Mouse (Mus musculus) layer of hippocampus, adult 9-10 months (tissue): ENCODE data around the gene Sh3d21.

ENCODE experiments used
- DNase-seq: peaks from one replicate; pipeline ENCODE4 v3.0.0; 2022; ENCODE audit warnings: low spot score

Gene Sh3d21

DNA sequence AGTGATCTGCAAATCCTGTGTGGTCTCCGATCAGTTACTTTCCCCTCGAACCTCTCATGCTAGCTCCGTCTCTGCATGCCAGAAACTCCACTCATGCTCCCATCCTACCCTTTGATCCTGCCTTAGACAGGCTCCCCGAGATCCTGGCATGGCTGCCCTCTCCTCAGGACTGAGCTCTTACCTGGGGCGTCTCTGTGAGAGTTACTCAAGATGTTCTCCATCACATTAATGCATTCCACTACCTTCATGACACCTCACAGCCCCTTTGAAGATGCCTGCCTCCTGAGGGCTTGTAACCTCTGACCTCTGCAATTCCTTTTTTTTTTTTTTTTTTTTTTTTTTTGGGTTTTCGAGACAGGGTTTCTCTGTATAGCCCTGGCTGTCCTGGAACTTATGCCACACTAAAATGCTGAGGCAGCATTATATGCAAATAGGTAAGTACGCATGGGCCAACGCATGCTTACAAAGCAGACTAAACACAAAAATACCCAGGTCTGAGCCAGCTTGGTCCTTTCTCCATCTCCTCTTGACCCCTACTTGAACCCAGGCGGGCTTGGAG, 16.2 kb downstream of the Sh3d21 start:
- no peak for DNase-seq

DNA sequence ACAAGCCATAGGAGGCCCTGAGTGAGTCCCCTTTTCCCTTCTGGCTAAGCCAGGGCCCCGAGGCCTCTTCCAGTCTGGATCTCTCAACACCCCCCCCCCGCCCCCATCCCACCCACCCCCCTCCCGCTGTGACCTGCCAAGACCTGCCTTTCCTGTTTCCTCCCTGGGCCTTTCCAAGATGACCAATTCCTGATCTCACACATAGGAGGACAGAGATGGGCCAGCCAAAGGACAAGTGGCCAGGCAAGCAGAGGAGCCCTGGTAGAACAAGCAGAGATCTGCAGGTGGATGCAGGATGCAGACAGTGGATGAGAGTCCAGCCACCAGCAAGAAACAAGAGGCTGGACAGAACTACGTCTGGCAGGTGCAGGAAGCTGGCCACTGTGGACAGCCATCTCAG, 17.9 kb downstream of the Sh3d21 start:
- no peak for DNase-seq

DNA sequence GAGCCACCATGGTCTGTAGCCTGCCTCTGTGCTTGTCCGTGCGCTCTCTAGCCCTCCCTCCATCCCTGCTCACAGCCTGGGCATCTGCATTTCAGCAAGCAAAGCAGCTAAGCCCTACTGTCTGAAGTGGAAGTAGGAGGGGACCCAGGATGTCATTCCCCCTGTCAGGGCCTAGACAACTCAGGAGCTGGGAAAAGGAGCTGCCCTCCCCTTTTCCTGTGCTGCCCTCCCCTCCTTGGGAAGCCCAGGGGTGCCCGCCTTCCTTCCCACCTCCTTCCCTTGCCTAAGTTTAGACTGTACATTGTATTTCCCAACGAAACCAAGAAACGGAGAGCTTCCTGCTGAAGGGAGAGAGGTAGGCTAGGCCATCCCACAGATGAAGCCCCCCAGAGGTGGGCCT, 22.3 kb downstream of the Sh3d21 start:
- no peak for DNase-seq

DNA sequence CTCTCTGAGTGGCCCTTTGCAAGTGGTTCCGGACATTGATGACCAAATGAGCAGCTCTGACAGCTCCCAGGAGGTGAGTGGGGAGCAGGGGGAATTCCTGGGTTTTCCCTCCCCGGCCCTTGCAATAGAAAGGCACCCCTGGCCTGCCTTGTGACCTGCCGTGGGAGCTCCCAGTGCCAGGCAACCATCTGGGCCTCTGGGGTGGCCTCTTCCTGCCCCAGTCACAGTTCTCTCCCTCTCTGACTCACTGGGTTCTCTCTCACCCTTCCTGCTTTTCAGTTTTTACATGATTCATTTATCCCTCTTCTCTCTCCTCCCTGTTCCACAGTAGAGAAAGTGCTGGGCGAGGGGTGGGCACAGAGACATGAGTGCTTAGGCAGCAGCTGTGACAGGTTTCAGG, 25.5 kb downstream of the Sh3d21 start:
- no peak for DNase-seq

DNA sequence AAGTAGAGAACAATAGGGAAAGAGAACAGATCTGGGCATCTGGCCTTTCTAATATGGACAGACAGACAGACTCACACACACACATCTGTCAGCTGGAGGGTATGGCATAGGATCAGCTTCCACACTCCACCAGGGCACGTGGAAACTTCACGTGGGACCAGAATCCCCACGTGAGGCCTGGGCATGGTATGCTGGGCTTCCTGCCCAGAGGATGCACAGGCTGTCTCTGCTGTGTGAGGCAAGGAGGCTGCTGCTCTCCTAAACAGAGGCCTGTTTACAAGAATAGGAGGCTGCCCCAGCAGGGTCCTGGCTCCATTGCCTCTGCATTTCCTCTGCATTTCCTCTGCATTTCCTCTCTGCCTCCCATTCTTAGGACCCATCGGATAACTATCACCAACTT, 28.7 kb downstream of the Sh3d21 start:
- no peak for DNase-seq

DNA sequence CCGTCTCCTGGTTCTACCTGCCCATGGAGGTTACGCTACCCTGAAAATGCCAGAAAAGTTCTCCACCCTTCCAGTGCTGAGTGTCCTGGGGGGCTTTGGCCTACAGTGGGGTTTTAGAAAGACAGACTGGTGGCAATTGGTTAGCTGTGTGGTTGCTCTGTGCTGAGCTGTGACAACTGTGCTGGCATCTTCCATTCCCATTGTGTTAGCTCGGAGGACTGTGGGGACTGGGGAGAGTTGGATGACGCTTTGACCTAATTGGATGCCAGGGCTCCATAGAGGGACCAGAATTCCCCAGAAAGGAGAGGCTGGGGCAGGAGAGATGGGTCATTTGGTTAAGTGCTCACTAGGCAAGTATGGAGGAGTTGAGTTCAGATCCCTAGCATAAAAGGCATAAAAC, 29.1 kb downstream of the Sh3d21 start:
- DNase-seq, result no peak

DNA sequence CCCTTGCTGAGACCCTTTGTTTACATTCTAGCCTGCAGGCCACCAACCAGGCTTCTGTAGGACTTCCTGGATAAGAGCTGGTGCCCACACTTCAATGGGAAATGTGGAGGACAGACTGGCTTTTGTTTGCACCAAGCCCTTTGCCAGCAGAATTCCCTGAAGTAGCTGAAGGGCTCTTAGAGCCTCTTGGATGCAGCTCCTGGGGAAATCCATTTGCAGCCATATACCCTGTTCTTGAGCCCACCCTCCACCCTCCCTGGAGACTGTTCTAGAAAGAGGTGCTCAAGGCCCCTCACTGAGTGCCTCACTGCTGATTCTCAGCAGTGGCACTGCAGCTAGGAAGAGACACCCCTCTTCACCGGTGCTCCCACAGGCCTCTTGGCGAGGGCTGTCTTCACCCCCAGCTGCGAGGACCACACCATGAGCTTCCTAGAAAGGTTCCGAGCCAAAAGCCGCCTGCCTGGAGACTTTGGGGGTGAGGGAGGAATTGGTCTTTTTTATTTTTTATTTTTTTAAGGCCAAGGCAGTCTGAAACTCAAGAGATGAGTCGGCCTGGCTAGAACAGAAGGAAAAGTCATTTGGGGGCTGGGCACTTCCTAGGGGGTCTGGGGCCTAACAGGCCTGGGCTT, 30.5 kb downstream of the Sh3d21 start:
- no peak for DNase-seq

DNA sequence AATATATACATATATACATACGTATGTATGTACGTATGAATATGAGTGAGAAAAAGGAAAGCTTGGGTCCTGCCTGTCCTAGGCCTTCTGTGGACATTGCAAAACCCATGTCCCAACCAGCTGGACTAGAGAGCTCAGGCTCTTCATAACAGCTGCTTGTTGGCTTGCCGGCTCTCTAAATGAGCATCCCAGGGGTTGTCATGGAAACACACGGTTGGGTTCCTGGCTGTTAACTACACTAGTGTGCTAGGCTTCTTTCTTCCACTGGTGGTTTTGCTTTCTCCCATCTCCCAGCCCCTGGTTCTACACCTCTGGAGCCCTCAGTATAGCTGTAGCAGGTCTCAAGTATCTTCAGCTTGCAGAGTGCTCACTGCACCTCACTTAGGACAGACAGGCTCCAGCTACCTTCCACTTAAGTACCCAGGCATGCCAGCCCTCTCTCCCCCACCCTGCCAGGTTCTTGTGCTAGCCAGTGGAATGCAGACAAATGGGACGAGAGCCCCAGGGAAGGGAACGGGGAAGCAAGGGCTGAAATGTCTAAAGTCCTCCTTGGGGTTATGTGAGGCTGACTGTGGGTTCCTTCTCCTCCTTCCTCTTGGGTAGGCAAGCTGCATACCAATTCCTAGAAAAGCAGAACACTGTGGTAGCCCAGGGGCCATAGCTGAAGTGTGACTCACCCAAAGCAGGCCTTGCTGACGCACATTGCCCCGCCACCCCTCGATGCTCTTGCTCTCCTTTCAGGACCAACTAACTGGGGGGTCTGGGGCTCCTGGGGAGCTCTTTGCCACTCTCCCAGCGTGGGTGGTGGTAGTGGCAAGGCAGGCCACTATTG, 31.8 kb downstream of the Sh3d21 start:
- DNase-seq, result no peak

DNA sequence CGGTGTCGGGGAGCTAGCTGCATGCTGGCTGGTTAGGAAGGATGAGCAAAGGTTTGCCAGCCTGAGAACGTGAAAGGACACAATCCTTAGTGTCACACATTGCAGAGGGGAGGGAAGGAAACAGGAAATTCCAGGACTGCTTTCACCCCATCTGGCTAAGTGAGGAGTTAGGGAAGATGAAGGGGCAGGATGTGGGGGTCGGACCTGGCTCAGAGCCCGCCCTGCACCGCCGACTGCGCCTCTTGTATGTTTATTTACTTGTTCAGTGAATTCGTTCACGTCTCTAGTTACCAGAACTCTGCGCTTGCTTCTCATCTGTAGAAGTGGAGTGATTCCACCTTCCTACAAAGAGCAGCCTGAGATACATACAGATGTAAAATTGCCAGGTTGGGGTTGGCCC, 32.8 kb downstream of the Sh3d21 start:
- no peak for DNase-seq

DNA sequence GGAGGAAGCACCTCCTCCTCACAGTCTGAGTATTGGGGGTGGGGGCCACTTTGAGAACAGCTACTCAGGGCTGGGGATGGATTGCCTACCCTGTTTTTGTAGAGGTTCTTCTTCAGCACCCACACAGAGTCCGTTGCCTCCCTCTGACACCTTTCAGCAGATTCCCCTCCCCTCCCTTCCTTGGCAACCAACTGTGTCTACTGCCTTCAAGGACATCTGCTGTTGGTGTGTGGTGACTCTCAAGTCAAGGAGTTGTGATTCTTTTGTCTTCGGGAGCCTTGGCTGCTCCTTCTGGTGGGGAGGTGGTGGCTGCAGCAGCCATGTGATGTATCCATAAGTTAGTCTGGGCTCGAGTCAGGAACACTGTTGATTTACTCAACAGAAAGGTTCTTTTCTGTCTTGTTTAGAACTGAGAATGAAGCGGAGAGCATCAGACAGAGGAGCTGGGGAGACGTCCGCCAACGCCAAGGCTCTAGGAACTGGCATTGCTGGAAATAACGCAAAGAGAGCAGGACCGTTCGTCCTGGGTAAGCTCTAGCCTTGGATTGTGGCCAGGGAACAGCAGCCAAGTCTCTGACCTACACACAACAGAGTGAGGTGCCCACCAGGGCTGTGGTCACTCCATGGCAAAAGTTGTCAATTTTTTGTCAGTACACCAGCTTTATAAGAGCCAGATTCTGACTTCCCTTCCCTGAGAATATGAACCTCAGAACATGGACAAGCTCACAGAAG, 39.8 kb downstream of the Sh3d21 start:
- DNase-seq, result no peak

DNA sequence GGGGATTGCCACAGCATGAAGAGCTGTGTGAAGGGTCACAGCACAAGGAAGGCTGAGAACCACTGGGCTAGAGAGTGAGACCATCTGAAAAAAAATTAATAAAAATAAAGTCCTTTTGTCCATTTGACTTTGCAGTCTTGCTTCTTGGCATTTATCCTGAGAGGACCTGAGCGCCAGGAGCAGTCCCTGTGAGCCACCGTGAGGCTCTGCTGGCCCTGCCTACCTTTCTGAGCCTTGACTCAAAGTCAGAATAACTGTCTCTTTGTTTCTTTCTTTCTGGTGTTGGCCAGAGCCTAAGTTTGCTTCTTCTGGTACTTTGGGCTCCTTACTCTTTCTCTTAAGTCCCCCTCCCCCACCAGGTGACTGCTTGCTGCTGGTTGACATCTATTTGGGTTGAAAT, 42.8 kb downstream of the Sh3d21 start:
- DNase-seq, result no peak

DNA sequence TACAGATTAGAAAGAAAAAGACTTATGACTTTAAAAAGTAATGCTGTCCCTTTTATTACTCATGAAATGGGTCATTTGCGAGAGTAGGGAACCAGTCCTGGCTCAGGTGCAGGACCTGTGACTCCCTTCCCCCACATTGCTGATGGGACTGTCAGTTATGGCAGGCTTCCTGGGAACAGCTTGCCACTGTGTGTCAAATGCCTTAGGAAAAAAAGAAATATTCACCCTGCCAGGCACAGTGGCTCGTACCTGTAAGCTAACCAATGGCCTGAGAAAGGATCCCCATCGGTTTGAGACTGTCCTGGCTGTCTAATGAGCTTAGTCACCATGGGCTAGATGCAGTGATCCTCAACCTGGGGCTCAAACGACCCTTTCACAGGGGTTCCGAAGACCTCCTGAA, 43.2 kb downstream of the Sh3d21 start:
- DNase-seq, result no peak

DNA sequence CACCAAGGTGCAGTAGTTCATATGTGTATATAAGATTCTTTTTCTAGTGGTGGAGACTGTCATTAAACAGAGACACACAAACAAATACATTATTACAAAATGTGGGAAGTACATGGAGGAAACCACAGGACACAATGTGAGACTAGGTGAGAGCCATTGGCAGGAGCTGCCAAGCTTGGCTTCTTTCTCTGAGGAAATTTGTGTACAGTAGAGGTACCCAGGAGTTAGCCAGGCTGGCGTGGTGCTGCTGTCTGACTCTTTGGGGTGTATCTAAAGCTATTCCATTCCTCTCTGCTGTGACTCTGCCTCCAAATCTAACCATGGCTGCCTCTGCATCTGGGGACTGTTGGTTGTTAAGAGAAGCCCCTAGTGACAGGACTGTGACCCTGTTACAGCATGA, 44.2 kb downstream of the Sh3d21 start:
- no peak for DNase-seq

DNA sequence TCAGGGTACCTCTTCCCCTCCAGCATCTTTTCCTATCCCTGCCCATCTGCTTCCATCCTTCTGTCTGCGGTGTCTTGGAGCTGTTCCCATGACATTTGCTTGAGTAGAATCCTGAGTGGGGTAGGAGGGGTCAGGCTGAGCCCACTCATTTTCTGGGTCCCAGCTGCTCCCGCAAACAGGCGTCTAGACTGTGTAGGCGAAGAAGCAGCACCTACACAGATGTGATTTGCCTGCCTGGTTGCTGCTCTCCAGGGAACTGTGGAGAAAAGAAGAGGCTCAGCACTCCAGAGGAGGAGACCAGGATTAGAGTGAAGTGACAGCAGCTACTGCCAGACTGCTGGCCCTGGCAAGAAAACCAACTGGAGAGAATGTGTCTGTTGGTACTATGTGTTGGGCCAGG, 44.6 kb downstream of the Sh3d21 start:
- no peak for DNase-seq

DNA sequence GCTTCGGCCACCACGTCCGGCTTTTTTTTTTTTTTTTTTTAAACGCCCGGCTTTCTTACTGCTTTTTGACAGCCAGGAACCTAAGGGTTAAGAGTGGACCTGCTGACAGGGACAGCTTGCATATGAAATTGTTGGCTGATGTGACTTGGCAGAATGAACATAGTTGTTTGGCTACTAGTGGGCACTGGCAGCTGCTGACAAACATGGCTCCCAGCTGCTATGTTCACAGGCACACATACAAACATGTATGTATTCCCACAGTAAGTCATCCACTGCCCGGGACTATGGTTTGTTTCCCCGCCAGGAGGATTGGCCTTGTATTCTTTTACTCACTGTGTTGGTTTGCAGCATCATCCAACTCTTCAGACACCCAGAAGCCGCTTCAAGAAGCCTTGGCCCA, 46.2 kb downstream of the Sh3d21 start:
- no peak for DNase-seq

DNA sequence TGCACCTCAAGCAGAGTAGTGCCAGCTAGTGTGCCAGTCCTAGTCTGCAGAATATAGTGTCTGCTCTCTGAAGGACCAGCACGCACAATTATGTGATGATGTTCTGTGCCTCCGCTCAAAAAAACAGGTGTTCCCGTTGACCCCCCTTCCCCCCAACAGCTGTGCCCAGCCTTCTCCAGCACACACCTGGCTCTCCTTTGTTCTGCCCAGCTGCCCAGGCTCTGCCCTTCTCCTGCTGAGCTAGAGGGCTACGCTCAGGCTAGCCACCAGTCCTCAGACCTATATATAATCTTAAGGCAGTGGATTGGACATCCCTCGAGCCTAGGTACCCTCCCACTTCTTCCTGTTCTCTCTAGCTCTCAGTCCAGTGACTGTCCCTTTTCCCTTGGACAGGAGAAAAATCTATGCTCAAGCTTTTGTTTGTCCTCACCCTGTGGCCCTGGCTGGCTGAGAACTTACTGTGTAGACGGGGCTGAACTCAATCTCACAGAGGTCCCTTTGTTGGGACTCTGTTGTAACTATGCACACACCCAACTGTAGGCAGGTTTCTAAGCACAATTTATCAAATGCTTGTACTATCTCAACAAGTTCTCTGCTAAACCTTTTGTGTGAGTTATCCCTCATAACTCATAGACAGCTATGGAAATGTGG, 47.3 kb downstream of the Sh3d21 start:
- DNase-seq, result no peak

DNA sequence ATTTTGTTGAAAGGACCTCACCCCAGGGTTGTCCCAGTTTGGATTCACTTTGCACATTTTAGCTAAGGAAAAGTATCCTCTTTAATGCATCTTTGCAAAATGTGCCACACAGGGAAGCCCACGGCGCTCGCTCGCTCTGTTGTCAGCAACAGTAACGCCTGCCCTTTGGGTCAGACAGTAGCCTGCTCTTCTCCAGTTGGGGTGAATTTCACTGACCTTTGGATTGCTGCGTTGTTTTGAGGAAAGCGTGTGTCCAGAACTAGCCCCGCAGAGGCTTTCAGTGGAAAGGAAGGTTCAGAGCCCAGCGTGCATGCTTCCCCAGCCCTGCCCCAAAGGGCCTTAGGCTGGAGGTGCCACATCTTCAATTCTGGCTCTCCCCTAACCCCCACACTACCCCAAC, 47.9 kb downstream of the Sh3d21 start:
- no peak for DNase-seq

DNA sequence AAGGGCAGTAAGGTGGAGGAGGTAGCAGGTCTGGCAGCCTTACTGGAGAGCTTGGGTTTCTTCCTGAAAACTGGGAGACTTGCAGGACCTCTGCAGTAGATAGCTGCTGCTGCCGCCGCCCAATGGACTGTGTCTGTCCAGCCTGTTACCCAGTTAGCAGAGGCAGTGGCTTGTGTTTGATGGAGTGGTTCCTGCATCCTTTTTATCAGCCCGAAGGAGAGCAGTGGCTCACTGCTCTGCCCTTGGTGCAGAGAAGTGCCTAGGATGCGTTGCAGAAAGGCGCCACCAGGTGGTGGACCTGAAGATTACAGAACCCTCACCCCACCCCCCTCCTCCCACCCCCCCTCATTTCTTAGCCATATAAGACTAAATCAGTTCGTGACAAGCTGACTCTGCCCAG, 49.3 kb downstream of the Sh3d21 start:
- no peak for DNase-seq

DNA sequence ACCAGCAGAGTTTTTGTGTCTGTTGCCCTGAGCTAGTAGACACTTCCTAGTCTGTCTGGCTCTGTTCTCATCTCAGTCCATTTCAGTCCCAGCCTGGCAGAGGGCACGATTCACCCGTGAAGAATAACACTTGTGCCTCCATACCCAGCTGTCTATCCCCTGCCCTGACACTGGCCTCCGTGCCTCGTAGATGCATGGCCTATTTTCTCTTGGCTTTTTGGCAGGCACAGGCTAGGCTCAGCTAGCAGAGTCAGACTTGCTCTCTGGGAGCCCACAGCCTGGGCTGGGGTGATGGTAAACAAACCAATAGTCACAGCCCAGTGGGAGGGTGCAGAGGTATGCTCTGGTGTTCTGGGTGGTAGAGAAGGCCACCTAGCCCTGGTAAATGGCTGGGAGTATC, 50.0 kb downstream of the Sh3d21 start:
- no peak for DNase-seq

DNA sequence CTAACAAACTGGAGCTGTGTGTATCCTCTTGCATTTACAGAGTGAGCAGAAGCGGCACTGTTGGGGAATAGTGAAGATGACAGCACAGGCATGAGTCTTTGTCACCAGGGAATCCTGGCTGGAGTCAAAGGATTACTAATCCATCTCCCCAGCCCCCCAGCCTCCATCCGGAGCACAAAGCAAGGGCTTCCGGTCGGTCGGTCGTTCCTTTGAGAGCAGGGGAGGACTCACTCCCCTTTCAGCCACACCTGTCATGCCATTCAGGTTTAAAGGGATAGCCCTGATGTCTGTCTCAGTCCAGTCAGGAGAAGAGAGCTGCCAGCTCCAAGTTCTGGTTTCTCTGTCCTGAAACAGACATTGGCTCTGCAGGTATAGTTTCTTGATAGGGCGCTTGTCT, 52.1 kb downstream of the Sh3d21 start:
- DNase-seq, result no peak

DNA sequence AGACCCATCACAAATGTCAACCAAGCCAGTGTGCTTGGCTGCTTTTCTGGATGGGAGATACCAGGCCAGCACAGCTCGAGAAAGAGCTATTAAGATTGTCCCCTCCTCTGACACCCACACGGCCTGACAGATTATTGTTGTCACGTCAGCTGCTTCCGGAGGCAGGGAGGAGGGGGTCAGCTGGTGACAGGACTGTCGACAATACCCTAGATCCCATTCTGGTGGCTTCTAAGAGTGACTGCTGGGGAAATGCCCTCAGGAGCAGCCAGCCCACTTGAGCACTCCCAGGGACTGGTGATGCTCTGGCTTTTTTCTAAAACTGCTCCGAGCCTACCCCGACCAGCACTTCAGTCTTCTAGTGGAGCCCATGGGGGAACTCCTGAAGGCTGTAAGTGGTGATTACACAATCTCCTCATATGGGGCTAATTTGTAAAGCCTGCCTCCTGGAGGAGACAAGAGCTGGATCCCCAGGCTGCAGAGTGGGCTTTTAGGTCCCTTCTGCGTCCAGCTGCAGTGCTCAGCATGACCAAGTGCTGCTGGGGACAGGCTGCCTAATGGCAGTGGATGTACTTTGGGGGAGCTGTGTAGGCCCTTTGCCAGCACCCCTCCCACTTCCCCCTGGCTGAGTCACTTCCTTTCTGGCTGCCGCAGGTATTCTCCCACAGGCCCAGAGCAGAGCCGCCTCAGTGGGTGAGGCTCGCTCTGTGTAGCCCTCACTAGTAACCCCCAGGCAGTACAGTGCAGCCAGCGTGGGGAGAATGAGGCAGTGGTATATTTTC, 52.7 kb downstream of the Sh3d21 start:
- DNase-seq, result no peak
